Mouse (Mus musculus): ENCODE measurements around the gene Rasgef1b. TPM values are rescaled to one million over a fixed set of nuclear protein-coding genes. Genes with fewer than 3 reads are reported as not detected.

Gene Rasgef1b
- polyA plus RNA-seq, 1 experiment from 2014 or later = 75.6 TPM

GRCm38 (mm10) chr5:99183637-99184036, 545.2 kb downstream of the Rasgef1b start:
- Histone ChIP-seq H3K4me2 (ENCODE audit: low read length) (no peak overlapping the region), H3K27ac (replicated peaks; ENCODE audit: low read depth, low read length) (no peak overlapping the region), H3K9ac (replicated peaks; ENCODE audit: low read length) (no peak overlapping the region), H3K4me3 (replicated peaks; ENCODE audit: low read depth, low read length) (no peak overlapping the region), H3K4me1 (ENCODE audit: control insufficient read depth, insufficient read depth, low read length) (no peaks in the 10 kb centered on the region), H3K9me3 (ENCODE audit: control insufficient read depth, low read length) (no peaks in the 10 kb centered on the region), H3K27me3 (ENCODE audit: control insufficient read depth, insufficient read depth, low read length) (no peaks in the 10 kb centered on the region), H3K36me3 (ENCODE audit: control insufficient read depth, insufficient read depth, low read length) (no peaks in the 10 kb centered on the region)
- no peak for DNase-seq
- no peak for ATAC-seq (ENCODE audit: low FRiP score, low TSS enrichment)
- 91% methylated on average over 7 of the region's 7 CpGs for WGBS

GRCm38 (mm10) chr5:99174608-99175385, 554.1 kb downstream of the Rasgef1b start:
- Histone ChIP-seq H3K36me3 (ENCODE audit: control insufficient read depth, insufficient read depth, low read length) (no peaks in the 10 kb centered on the region), H3K9me3 (ENCODE audit: control insufficient read depth, low read length) (no peaks in the 10 kb centered on the region), H3K9ac (replicated peaks; ENCODE audit: low read length) (no peak overlapping the region), H3K4me3 (replicated peaks; ENCODE audit: low read depth, low read length) (no peak overlapping the region), H3K4me1 (ENCODE audit: control insufficient read depth, insufficient read depth, low read length) (no peaks in the 10 kb centered on the region), H3K4me2 (ENCODE audit: low read length) (no peak overlapping the region), H3K27me3 (ENCODE audit: control insufficient read depth, insufficient read depth, low read length) (no peaks in the 10 kb centered on the region), H3K27ac (replicated peaks; ENCODE audit: low read depth, low read length) (no peak overlapping the region)
- 73% methylated on average over 8 of the region's 8 CpGs for WGBS
- DNase-seq (peak; percentile 23), ATAC-seq (ENCODE audit: low FRiP score, low TSS enrichment) (no peak)

GRCm38 (mm10) chr5:99169836-99170235, 559.0 kb downstream of the Rasgef1b start:
- no peak overlapping the region for H3K4me2 ChIP-seq (ENCODE audit: low read length)
- no peak overlapping the region for H3K9ac ChIP-seq (replicated peaks; ENCODE audit: low read length)
- no peak for ATAC-seq (ENCODE audit: low FRiP score, low TSS enrichment)
- no peak for DNase-seq
- no peaks in the 10 kb centered on the region for H3K36me3 ChIP-seq (ENCODE audit: control insufficient read depth, insufficient read depth, low read length)
- no peak overlapping the region for H3K27ac ChIP-seq (replicated peaks; ENCODE audit: low read depth, low read length)
- WGBS = 90% methylated on average over 4 of the region's 4 CpGs
- H3K4me3 ChIP-seq (replicated peaks; ENCODE audit: low read depth, low read length) = no peak overlapping the region
- no peaks in the 10 kb centered on the region for H3K4me1 ChIP-seq (ENCODE audit: control insufficient read depth, insufficient read depth, low read length)
- no peaks in the 10 kb centered on the region for H3K9me3 ChIP-seq (ENCODE audit: control insufficient read depth, low read length)
- no peaks in the 10 kb centered on the region for H3K27me3 ChIP-seq (ENCODE audit: control insufficient read depth, insufficient read depth, low read length)

- WGBS = 93% methylated on average over 5 of the region's 5 CpGs
- Histone ChIP-seq H3K27ac (replicated peaks; ENCODE audit: low read depth, low read length) (no peak overlapping the region), H3K4me1 (ENCODE audit: control insufficient read depth, insufficient read depth, low read length) (no peaks in the 10 kb centered on the region), H3K36me3 (ENCODE audit: control insufficient read depth, insufficient read depth, low read length) (no peaks in the 10 kb centered on the region), H3K4me2 (ENCODE audit: low read length) (no peak overlapping the region), H3K27me3 (ENCODE audit: control insufficient read depth, insufficient read depth, low read length) (no peaks in the 10 kb centered on the region), H3K4me3 (replicated peaks; ENCODE audit: low read depth, low read length) (no peak overlapping the region), H3K9ac (replicated peaks; ENCODE audit: low read length) (no peak overlapping the region), H3K9me3 (ENCODE audit: control insufficient read depth, low read length) (no peaks in the 10 kb centered on the region)
- DNase-seq (no peak), ATAC-seq (ENCODE audit: low FRiP score, low TSS enrichment) (no peak)
Measured at GRCm38 (mm10) chr5:99167767-99168166, 561.1 kb downstream of the Rasgef1b start.

Other genes starting within 250 kb of the Rasgef1b start
- 0.50 and 0.68 TPM in 2 replicates for gene Vamp9, start 177.2 kb upstream of the Rasgef1b start, polyA plus RNA-seq (2014; fragmentation: Nextera tagmentation; extraction: Ambion mirVana)
- gene Hnrnpd, start 249.9 kb upstream of the Rasgef1b start, polyA plus RNA-seq (2014; fragmentation: Nextera tagmentation; extraction: Ambion mirVana) = 134 and 147 TPM in 2 replicates
- gene 4930524J08Rik, start 250.0 kb upstream of the Rasgef1b start, polyA plus RNA-seq (2014; fragmentation: Nextera tagmentation; extraction: Ambion mirVana) = 2.4 and 3.6 TPM in 2 replicates

Data from midbrain, embryonic 14.5 days (tissue).